Mouse (Mus musculus) T-helper 1 cell (primary cell): ENCODE data around the gene Adgrb3.
"Not testable (repeated sequence)": the region's sequence is repeated elsewhere in the genome, so short reads cannot be mapped to it uniquely, and the experiment has no call there.

Source experiments
- in situ Hi-C: fragments of 300-600 bp; cut with MboI, MseI; formaldehyde crosslinking; loops from one replicate; pipeline ENCODE4 v1.15.1; 2025; ENCODE audit warnings: high pct_unique_total_duplicates

The Adgrb3 gene

DNA sequence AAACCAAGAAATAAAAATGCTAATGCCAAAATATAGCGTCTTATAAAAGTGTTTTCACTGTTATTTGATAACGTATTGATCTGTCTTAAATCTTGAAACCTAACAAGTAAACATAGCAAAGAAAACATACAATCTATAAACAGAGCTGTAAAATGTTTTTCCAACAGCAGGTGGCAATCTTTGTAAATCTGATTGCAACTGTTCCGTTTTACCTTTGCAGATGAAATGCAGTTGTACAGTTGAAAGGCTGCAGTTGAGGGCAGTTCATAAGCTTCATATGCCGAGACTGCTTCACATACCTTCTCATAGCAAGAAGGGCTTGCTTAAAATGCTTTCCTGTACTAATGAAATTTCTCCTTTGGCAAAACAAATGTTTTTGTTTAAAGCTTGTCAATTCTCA lies 302.5 kb downstream of the Adgrb3 start:
- in situ Hi-C loops = no loop called here

DNA sequence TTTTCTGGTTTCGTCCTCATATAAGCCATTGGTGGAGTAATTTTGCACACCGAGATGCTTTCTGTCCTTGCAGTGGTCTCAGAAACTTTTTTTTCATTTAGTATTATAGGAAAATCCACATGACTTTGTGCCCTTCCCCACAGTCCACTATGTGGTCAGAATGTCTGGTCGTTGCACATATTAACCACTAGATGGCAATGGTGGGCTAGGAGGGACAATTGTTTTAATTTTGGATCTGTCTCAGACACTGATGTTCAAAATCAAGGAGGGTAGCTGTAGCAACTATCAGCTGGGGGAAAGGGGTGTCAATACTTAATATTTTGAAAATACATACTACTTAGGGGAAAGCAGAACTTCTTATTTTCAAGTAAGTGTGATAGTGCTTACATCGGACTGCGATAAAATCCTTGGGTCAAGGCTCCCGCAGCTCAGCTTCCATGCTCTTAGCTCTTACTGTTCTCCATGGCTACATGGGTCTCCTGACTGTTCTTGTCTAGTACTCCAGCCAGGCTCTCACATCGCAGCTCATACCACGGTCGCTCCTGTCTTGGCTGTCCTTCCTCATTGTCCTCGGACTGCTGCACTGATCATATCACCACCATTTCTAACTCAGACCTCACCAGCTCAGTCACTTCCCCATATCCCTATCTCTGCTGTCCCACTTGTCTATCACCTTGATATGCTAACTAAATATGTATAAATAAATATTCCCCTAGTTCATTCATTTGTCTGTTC lies 319.0 kb downstream of the Adgrb3 start:
- in situ Hi-C loops = no loop called here

DNA sequence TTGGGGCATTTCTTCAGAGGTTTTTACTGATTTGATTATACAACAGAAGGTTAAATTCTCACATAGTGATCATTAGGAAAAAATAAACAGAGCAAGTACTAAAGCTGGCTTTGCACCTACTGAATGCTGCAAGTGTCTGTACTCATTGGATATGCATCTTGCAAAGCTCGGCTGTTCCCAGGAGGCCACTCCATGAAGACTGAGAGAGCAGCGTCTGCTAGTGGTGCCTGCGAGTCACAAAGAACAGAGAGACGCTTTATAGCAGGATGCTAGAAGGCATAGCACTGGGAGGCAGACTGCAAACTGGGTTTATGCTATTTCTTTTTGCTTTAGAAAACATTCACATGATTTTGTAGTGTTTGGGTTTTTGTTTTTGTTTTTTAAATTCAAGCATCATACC lies 325.2 kb downstream of the Adgrb3 start:
- in situ Hi-C loops = loop anchor here (10.0 kb wide), 1 partner anchor 1050 kb away; no protein-coding TSS in a partner anchor

DNA sequence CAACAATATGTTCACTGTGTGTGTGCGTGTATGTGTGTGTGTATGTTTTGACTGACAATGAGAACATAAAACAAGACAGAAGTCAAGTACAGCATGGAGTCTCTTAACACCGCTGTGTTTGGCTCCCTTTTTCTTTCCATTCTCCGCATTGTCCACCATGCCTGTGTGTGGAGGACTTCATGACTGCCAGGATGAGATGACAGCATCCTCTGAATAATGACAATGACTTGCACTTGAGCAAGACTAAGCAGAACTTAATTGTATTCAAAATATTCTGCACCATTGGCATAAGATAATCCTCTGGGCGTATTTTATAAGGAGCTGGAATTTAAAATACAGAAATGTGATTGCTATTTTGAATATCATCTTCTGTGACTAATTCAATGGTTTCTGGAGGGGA lies 326.0 kb downstream of the Adgrb3 start:
- in situ Hi-C loops = loop anchor here (10.0 kb wide), 1 partner anchor 1051 kb away; no protein-coding TSS in a partner anchor

DNA sequence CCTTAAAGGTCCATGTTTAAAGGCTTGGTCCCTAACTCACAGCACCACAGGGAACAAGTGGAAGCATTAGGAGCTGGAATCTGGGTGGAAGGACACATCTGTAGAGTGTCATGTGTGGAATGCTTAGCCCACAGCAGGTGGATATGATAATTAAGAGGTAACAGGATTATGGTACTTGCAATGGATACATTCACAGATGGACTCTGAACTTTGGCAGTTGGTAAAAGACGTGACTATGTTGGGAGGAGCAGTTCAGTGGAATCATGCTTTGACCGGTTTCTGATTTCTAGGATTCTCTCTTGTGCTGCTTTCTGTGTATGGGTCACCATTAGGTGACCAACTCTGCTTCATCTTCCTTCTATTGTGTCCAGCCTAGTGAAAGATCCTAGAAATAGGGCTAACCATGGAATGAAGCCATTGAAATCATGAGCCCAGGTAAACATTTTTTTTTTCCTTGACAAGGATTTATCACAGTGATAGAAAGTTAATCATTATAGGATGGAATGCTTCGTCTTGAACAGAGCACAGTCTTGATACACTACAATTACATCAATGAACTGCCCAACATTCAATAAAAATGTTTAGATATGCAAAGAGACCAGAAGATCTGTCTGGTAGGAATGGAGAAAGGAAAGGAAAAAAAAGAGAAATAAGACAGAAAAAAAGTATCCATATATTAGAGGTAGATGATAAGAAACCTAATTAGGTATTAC lies 334.1 kb downstream of the Adgrb3 start:
- in situ Hi-C loops = no loop called here

DNA sequence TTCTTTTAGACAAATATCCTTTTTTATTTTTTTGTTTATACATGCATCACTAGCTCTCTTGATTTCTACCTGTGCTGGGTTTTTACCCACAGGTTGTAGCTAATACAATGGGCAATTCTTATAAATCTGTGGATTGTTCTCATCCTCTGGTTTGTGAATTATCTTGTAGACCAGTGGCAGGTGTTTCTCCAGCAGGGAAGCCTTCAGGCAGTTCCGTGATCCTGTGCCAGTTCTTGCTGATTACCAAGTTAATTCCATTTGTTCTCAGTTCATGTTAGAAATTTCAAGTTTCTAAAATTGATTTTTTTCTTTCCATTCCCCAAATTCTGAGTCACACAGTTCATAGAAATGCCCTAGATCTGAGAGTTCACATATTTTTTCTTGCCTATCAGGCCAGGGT lies 338.0 kb downstream of the Adgrb3 start:
- in situ Hi-C loops = no loop called here

DNA sequence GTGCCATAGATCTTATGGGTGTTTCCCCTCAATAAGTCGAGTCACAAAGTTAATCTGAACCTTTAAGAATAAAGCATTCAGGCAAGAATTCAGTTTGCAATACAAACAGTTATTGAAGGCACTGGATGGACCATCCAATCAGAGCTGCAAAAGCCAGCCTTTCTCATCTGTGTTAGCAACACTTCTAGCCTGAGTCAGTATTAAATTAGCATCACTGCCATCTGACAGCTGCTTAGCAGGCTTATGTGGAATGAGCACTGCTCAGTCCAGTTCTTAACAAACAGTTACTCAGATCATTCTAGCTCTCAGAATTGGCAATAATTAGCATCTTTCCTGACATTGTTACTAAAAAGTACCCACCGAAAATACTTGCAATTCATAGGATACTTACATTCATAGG lies 339.3 kb downstream of the Adgrb3 start:
- in situ Hi-C loops = no loop called here

DNA sequence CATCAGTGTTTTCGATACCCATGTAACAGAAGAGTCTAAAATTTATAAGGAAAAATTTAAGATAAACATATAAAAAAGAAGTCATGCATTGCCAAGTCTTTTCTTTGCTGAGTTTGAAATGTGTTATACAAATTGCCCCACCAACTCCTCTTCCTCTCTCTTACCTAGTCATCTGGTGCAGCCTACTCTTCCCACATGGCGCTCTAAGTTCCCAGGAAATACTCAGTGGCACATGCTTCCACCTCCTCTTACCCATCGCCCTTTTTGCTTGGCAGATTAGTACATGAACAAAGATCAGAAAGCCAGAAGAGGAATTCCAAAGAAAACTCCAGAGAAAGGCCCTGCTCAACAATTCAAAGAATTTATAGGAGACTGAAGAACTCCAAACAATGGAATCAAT lies 353.8 kb downstream of the Adgrb3 start:
- in situ Hi-C loops = no loop called here

DNA sequence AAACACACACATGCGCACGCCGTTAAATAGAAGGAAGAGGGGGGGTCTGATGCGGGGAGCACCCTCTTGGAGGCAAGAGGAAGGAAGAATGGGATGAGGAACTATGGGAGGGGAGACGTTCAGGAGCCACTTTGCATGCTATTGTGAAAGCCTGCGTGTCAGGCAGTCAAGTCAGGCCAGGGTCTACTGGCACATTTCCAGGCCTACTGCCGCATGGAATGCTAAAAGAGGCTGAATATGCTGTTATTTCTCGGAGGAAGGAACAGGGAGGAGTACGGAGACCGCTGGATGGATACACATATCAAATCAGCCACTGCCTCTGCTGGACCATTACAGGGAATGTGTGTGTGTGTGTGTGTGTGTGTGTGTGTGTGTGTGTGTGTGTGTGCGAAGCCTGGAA lies 355.0 kb downstream of the Adgrb3 start:
- in situ Hi-C loops = no loop called here

DNA sequence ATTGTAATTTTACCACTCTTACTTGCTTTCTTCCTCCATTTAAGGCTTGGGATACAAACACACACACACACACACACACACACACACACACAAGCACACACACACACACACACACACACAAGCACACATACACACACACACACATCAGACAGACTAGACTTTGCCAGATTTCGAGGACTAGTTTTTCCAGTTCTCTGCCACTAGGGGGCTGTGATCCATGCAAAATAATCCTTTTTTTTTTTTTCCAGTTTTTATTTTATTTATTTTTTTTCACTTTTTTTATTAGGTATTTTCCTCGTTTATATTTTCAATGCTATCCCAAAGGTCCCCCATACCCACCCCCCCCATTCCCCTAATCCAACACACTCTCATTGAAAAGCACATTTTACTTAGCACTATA lies 357.9 kb downstream of the Adgrb3 start:
- in situ Hi-C loops = not testable (repeated sequence)

DNA sequence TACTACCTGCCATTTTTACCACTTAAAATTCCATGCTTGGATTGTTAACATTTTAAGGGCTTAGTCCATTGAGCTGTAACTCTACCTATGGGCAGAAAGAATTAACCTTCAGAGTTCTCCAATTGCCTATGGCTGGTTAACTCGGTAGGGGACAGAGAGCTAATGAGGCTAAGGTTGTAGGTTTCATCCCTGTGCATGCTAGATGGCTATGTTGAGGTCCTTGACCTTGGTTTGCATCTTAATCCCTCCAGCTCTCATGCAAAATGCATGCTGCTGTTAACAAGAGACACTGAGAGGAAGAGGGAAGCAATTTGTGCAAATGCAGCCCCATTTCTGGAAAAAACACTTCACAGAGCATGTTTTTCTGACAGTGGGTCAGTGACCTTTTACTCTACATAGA lies 366.9 kb downstream of the Adgrb3 start:
- in situ Hi-C loops = no loop called here

DNA sequence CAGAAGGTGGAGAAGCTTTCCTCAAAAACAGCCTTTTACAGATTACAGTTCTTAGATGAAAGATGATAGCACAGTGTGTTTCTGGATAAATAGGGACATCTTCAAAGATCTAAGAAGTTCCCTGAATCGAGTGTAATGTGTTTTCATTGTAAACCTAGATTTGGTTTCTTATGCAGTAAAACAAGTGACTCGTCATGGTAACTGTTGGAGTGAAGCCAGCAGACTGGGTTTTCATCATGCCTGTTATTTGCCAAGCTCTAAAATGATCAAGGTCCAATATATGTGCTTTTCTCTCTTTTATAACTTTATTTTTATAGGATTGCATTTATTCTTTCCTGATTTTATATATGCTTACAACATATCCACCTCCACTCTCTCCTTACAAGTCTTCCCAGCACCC lies 394.0 kb downstream of the Adgrb3 start:
- in situ Hi-C loops = no loop called here

DNA sequence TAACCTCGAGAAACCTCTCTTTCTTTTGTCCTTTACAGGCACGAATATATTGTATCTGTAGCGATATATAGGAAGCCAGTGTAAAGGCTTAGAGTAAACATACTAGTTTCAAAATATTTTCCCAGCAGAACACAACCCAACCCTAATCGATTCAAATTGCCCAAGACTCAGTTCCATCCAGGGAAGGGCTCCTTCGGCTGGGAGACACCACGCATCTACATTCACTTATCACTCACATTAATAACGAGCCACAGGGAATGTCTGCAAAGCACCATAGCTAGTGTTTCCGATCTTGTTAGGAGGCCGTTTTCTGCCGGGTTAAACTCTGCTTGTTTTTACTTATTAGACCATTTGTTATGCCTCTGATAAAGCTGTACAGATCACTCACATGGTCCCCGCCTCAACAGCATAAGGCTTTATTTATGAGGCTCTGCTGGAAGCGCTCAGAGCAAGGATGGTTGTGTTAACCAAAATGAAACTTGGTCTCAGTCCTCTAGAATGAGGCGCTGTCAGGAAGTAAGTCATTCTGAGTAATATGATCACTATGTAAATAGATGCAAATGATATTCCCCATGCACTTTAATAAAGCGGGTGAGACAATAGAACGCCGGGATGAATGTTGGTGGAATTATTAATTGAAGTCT lies 399.2 kb downstream of the Adgrb3 start:
- in situ Hi-C loops = no loop called here

DNA sequence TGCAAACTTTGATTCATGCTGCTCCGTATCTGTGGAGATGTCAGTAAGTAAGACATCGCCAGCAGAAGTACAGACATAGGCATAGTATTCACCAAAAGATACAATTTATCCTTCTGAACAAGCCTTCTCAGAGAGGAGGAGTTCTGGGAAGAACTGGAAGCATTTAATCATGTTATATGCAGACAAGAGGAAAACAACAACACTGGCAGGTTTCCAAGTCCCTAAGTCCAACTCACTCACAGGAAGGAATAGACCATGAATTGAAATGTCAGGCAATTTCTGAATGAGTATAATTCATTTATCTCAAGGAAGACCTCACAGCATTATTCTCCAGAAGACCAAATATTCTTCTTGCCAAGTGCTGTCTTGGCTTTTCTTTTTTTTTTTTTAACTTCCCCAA lies 408.8 kb downstream of the Adgrb3 start:
- in situ Hi-C loops = no loop called here

DNA sequence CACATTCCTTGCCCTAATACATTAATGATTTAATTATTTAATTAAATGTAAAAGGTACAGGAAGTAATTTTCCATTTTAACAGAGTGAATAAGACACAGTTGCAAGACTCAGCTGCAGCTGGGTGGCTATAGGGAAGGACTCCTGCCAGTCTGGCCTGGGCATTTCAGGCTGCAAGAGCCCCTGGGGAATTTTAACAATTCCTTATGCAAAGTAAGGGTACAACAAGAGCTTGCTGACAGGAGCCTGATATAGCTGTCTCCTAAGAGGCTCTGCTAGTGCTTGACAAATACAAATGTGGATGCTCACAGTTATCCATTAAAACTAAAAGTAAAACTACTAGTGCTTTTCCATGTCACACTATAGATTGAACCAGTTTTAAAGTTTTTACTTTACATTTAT lies 410.1 kb downstream of the Adgrb3 start:
- in situ Hi-C loops = no loop called here

DNA sequence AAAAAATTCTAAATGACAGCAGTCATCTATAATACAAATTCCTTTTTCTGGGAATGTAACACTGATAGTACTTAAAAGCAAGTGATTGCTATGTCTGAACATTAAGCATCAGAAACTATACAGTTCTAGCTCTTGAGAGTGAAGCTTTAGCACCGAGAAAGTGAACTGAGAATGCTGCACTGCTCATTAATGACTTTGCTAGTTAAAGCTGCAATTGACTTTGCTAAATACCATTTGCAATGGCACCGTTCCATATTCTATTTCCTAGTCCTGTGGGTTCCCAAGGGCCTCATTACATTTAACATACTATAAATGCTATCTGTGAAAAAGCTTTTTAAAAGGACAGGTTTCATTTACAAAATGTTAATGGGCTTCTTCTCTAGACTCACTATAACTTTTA lies 414.4 kb downstream of the Adgrb3 start:
- in situ Hi-C loops = no loop called here

DNA sequence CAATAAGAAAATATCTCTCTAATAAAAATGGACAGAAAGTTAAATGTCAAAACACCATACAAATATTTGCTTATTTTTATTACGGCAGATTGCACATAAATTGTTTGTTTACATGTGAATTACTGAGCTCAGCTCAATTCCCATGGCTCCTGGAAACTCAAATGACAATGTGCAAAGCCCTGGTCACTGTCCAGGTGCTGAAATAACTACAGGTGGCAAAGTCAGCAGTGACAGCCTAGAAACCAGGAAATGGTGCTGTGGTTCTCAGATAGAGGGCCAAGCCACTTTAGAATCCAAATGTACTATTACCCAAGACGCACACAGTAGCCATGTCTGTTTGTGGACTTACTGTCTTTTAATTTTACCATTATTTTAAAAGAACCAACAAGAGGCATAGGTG lies 465.3 kb downstream of the Adgrb3 start:
- in situ Hi-C loops = no loop called here

DNA sequence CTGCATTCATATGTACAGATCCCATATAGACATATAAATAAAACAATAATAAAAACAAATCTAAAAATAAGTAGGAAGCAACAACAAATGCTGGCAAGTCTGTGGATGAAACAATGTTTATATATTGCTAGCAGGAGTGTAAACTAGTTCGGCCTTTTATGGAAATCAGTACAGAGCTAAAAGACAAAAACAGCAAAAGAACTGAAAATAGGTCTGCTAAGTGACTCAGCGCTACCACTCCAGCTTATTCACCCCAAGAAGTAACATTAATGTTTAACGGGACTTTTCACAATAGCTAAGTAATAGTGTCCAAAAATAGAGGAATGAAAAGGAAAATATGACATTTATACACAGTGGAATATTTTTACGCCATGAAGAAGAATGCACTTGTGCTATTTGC lies 471.0 kb downstream of the Adgrb3 start:
- in situ Hi-C loops = no loop called here

DNA sequence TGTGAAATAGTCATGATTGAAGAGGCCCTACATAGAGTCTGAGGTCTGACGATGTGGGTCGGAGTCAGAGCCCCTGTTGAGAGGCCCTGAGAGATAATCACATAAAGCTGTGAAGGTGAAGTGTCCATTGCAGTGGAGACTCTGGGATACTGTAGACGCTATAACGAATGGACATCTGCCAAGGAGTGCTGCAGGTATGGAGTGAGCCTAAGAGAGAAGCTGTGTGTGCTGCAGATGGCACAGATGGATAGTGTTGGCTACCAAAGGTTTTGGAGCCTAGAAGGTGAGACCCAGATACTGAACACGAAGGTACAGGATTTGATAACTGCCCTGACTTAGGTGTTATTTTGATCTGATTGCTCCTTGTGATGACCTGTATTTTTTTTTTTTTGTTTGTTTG lies 474.0 kb downstream of the Adgrb3 start:
- in situ Hi-C loops = no loop called here

DNA sequence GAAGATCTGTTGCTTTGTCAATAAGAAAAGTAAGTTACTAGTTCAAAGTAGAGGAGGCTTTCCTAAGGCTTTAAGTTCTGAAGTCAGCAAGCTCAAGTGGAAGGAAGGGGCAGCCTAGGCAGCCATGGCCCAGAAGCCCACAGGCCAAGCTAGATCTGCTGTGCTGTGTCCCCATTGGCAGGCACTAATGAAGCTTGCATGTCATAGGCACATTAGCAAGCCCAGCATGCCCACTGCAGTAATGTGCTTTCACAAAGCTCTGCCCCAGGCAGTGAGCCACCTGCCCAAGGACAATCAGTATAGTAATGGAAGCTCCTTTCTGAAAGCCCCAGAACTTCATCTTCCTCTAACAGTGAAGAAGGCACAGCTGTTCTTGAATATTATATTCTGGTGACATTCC lies 484.6 kb downstream of the Adgrb3 start:
- in situ Hi-C loops = no loop called here

DNA sequence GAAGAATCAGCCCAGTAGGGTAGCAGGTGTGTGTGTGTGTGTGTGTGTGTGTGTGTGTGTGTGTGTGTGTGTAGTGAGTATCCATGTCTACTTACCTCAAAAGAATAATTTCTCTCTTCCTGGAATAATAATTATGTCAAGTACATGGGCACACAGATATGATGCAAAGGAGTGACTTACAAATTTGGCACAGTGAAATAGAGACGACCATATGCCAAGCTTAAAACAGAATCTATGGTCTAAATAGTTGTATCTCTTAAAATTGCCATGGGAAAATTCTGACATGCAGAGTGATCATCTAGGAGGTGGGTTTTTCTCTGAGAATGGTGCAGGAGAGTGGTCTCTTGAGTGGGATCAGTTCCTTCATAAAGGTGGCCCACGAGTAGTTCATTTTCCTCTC lies 504.1 kb downstream of the Adgrb3 start:
- in situ Hi-C loops = no loop called here

DNA sequence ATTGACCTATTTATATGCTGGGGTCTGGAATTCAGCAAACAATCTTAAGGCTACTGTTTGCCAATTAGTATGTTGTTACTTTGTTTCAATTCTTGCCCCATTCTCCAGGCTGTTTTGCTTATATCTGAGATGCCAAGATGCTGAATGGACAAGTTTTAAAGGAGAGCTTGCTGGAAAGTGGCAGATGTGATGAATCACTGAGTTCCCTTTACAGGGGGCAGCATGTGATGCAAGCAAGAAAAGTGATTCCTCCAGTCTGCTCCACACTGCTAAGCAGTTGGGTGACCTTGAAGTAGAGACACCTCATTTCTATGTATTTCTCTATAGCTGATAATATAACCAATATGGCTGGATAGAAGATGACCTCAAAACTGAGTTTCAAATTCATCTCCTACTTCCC lies 512.4 kb downstream of the Adgrb3 start:
- in situ Hi-C loops = no loop called here

DNA sequence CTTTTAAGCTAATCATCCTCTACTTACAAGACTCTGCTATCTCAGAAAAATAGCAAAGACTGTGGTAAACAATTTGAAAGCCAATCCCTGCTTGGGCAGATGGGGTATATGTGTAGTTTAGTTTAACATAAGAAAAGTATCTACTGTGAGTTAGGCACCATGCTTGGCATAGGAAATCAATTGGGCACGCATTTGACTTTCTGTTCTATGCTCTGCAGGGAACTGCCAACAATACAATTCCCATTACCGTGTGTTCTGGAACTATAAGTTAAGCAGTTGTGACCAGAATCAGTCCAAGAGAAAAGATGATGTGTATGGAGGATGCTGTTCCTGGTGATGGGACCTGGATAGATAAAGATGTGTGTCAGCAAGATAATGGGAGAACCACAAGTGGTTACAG lies 517.2 kb downstream of the Adgrb3 start:
- in situ Hi-C loops = no loop called here
